22 mouse cellular contexts compared by ENCODE assay signal in the genomic region with DNA sequence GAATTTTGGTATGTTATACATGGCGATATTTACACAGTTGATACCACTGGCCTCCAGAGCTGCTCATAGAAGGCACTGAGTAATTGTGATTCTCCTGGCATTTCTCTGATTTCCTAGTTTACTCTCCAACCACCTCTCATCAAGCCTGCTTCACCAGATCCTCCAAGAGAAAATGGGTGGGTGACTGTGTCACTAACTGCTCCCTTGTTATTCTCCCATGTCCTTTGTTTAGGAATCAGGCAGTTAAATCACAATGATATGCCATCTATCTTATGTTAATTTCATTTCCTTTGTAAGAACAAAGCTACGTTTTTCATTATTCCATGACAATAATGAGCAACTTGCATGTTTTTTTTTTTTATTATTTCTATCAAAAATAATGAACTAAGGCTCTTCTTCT.
"Had no signal": no experiment of that assay in that cellular context is flagged by ENCODE, and none has a peak within 500 bp of the region (broad histone marks: within the 10 kb centered on the region; RNA-seq: fewer than 3 reads in every experiment).

No protein-coding gene starts in this region.

- H3K4me3 ChIP-seq: lung, embryonic 15.5 days; midbrain, embryonic 10.5 days; midbrain, embryonic 12.5 days; myocyte; neural tube, embryonic 13.5 days; neural tube, embryonic 15.5 days; stomach, embryonic 15.5 days had no signal

- H3K4me1 ChIP-seq: midbrain, embryonic 10.5 days; midbrain, embryonic 12.5 days; neural tube, embryonic 13.5 days; neural tube, embryonic 15.5 days; stomach, embryonic 15.5 days had no signal

- H3K9ac ChIP-seq: liver, postnatal 0 days; lung, embryonic 15.5 days; midbrain, embryonic 12.5 days; neural tube, embryonic 13.5 days; neural tube, embryonic 15.5 days; stomach, embryonic 15.5 days had no signal

- H3K9me3 ChIP-seq: lung, embryonic 15.5 days; midbrain, embryonic 10.5 days; midbrain, embryonic 12.5 days; neural tube, embryonic 13.5 days; neural tube, embryonic 15.5 days; stomach, embryonic 15.5 days had no signal

- H3K27ac ChIP-seq: lung, embryonic 15.5 days; midbrain, embryonic 10.5 days; midbrain, embryonic 12.5 days; neural tube, embryonic 13.5 days; neural tube, embryonic 15.5 days; stomach, embryonic 15.5 days; stomach, postnatal 0 days had no signal

- ATAC-seq: liver, postnatal 0 days; lung, postnatal 0 days; midbrain, embryonic 16.5 days had no signal

- DNase-seq: liver, postnatal 0 days; lung, adult 2 months; lung, postnatal 14 days; lung, postnatal 36 days; midbrain, embryonic 14.5 days; retina, postnatal 1 day; right cerebral cortex, adult 18-20 months; right cerebral cortex, postnatal 25 days; right cerebral cortex, postnatal 4 days; thymus, adult 2 months; thymus, postnatal 25 days; thymus, postnatal 4 days had no signal

- H3K27me3 ChIP-seq: lung, embryonic 15.5 days; midbrain, embryonic 12.5 days; neural tube, embryonic 13.5 days; neural tube, embryonic 15.5 days; stomach, embryonic 15.5 days had no signal

- H3K36me3 ChIP-seq: lung, embryonic 15.5 days; midbrain, embryonic 10.5 days; midbrain, embryonic 12.5 days; neural tube, embryonic 13.5 days; neural tube, embryonic 15.5 days; stomach, embryonic 15.5 days had no signal
